Mouse (Mus musculus): ENCODE results near the gene Tgfa. TPM values are rescaled to one million over a fixed set of nuclear protein-coding genes. Genes with fewer than 3 reads are reported as not detected.

The Tgfa gene
- polyA plus RNA-seq, 1 experiment, result 18.6 TPM

GRCm38 (mm10) chr6:86299381-86299780, 104.4 kb downstream of the Tgfa start:
- no peak for TF ChIP-seq POLR2A (IDR thresholded peaks at IDR 0.05; ENCODE audit: extremely low read depth, insufficient read depth, low read length)
- TF ChIP-seq CTCF (IDR thresholded peaks at IDR 0.05; ENCODE audit: extremely low read depth, insufficient read depth, low read length), result no peak
- Histone ChIP-seq H3K27ac (ENCODE audit: insufficient read depth, low read length) (no peak overlapping the region), H3K4me1 (ENCODE audit: control insufficient read depth, insufficient read depth, low read length) (no peaks in the 10 kb centered on the region), H3K4me3 (ENCODE audit: insufficient read depth, low read length) (no peak overlapping the region)

GRCm38 (mm10) chr6:86305680-86306079, 110.7 kb downstream of the Tgfa start:
- Histone ChIP-seq H3K4me3 (ENCODE audit: insufficient read depth, low read length) (no peak overlapping the region), H3K4me1 (ENCODE audit: control insufficient read depth, insufficient read depth, low read length) (no peaks in the 10 kb centered on the region), H3K27ac (ENCODE audit: insufficient read depth, low read length) (no peak overlapping the region)
- TF ChIP-seq POLR2A (IDR thresholded peaks at IDR 0.05; ENCODE audit: extremely low read depth, insufficient read depth, low read length) (no peak), CTCF (IDR thresholded peaks at IDR 0.05; ENCODE audit: extremely low read depth, insufficient read depth, low read length) (no peak)

DNA sequence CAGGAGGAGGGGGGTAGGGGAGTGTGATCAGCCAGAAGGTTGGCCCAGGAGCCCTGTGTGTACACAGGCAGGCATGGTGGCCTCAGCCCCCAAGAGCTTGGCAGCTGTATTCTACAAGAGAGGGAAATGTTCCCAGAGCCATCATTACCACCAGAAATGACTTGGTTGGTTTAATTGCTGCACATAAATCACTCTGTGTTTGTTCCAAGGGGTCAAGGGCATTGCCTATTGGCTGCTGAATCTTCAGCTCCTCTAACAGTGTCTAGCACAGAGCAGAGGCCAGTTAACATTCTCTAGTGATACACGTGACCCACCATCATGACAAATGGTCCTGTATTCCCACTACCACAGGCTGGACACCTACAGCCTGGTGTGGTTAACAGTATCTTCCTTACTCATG, 119.0 kb downstream of the Tgfa start:
- H3K4me1 ChIP-seq (ENCODE audit: control insufficient read depth, insufficient read depth, low read length), result no peaks in the 10 kb centered on the region; the same call in 1 of the 2 replicates
- H3K27ac ChIP-seq (ENCODE audit: insufficient read depth, low read length), result no peak overlapping the region
- TF ChIP-seq POLR2A (IDR thresholded peaks at IDR 0.05; ENCODE audit: extremely low read depth, insufficient read depth, low read length) (no peak), CTCF (IDR thresholded peaks at IDR 0.05; ENCODE audit: extremely low read depth, insufficient read depth, low read length) (no peak)
- no peak overlapping the region for H3K4me3 ChIP-seq (ENCODE audit: insufficient read depth, low read length)

DNA sequence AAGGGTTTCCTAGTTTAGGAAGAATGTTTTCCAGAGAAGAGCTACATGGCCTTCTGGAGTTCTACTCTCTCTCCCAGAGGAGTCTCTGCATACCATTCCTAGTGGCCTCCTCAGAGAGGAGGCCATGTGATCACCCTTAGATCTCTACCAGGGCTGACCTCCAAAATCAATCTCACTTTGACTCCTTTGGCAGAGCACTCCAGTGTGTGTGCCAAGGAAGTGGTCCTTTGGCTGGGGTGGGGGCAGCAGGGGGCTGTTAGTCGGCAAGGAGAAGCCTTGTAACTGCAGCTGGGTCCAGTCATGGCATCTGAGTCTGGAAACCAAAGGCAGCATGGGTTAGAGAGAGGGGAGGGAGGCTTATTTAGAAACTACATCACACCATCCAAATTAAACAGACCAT, 122.0 kb downstream of the Tgfa start:
- no peak overlapping the region for H3K4me3 ChIP-seq (ENCODE audit: insufficient read depth, low read length)
- TF ChIP-seq POLR2A (IDR thresholded peaks at IDR 0.05; ENCODE audit: extremely low read depth, insufficient read depth, low read length), result no peak
- H3K27ac ChIP-seq (ENCODE audit: insufficient read depth, low read length), result no peak overlapping the region
- no peaks in the 10 kb centered on the region; the same call in 1 of the 2 replicates for H3K4me1 ChIP-seq (ENCODE audit: control insufficient read depth, insufficient read depth, low read length)

- Histone ChIP-seq H3K4me3 (ENCODE audit: insufficient read depth, low read length) (no peak overlapping the region), H3K27ac (ENCODE audit: insufficient read depth, low read length) (no peak overlapping the region), H3K4me1 (ENCODE audit: control insufficient read depth, insufficient read depth, low read length) (no peaks in the 10 kb centered on the region; the same call in 1 of the 2 replicates)
- no peak for TF ChIP-seq CTCF (IDR thresholded peaks at IDR 0.05; ENCODE audit: extremely low read depth, insufficient read depth, low read length)
- no peak for TF ChIP-seq POLR2A (IDR thresholded peaks at IDR 0.05; ENCODE audit: extremely low read depth, insufficient read depth, low read length)
Measured at GRCm38 (mm10) chr6:86318855-86319254, 123.8 kb downstream of the Tgfa start.

DNA sequence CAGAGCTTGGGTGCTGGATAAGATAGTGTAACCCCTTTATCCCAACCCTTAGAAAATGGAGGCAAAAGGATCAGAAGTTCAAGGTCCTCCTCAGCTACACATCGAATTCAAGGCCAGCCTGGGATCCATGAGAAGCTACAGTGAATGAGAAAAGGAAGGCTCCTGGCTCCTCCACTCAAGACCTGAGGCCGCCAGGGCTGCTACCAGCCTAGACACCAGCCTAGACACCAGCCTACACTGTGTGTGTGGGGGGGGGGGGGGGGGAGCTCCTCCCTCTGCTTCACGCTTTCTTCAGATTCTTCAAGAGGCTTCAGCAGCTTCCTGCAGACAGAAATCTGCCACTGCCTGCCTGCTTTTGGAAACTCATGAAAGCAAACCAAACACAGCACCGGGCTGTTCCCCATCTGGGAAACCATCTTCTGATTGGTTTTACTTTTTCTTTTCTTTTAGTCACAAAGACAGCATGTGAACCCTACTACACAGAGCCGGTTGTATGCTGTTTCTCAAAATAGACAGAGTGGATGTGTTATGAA, 127.1 kb downstream of the Tgfa start:
- no peak overlapping the region for H3K27ac ChIP-seq (ENCODE audit: insufficient read depth, low read length)
- no peak overlapping the region for H3K4me3 ChIP-seq (ENCODE audit: insufficient read depth, low read length)
- TF ChIP-seq CTCF (IDR thresholded peaks at IDR 0.05; ENCODE audit: extremely low read depth, insufficient read depth, low read length), result no peak
- no peak for TF ChIP-seq POLR2A (IDR thresholded peaks at IDR 0.05; ENCODE audit: extremely low read depth, insufficient read depth, low read length)
- no peaks in the 10 kb centered on the region; the same call in 1 of the 2 replicates for H3K4me1 ChIP-seq (ENCODE audit: control insufficient read depth, insufficient read depth, low read length)

GRCm38 (mm10) chr6:86322991-86323390, 128.0 kb downstream of the Tgfa start:
- Histone ChIP-seq H3K4me3 (ENCODE audit: insufficient read depth, low read length) (no peak overlapping the region), H3K27ac (ENCODE audit: insufficient read depth, low read length) (no peak overlapping the region), H3K4me1 (ENCODE audit: control insufficient read depth, insufficient read depth, low read length) (no peaks in the 10 kb centered on the region; the same call in 1 of the 2 replicates)
- no peak for TF ChIP-seq POLR2A (IDR thresholded peaks at IDR 0.05; ENCODE audit: extremely low read depth, insufficient read depth, low read length)
- TF ChIP-seq CTCF (IDR thresholded peaks at IDR 0.05; ENCODE audit: extremely low read depth, insufficient read depth, low read length), result no peak

- TF ChIP-seq CTCF (IDR thresholded peaks at IDR 0.05; ENCODE audit: extremely low read depth, insufficient read depth, low read length) (no peak), POLR2A (IDR thresholded peaks at IDR 0.05; ENCODE audit: extremely low read depth, insufficient read depth, low read length) (no peak)
- H3K27ac ChIP-seq (ENCODE audit: insufficient read depth, low read length), result no peak overlapping the region
- H3K4me1 ChIP-seq (ENCODE audit: control insufficient read depth, insufficient read depth, low read length), result no peaks in the 10 kb centered on the region
- no peak overlapping the region for H3K4me3 ChIP-seq (ENCODE audit: insufficient read depth, low read length)
Measured at GRCm38 (mm10) chr6:86324400-86324799, 129.4 kb downstream of the Tgfa start.

Other genes starting within 250 kb of the Tgfa start
- gene Dusp11, start 233.6 kb upstream of the Tgfa start, polyA plus RNA-seq (2012; rRNA removed), result 94.9 and 97.4 TPM in 2 replicates
- 0.35 TPM in 1 of 2 replicates, not detected in the other for gene Figla, start 179.1 kb upstream of the Tgfa start, polyA plus RNA-seq (2012; rRNA removed)
- gene Add2, start 166.5 kb upstream of the Tgfa start, polyA plus RNA-seq (2012; rRNA removed), result 121 and 124 TPM in 2 replicates
- gene Fam136a, start 170.4 kb downstream of the Tgfa start, polyA plus RNA-seq (2012; rRNA removed), result 24.8 and 26.4 TPM in 2 replicates
- gene Snrpg, start 176.1 kb downstream of the Tgfa start, polyA plus RNA-seq (2012; rRNA removed), result 60.5 and 72.1 TPM in 2 replicates
- 64.9 and 67.2 TPM in 2 replicates for gene Pcyox1, start 201.9 kb downstream of the Tgfa start, polyA plus RNA-seq (2012; rRNA removed)
- 122 and 144 TPM in 2 replicates for gene Tia1, start 209.0 kb downstream of the Tgfa start, polyA plus RNA-seq (2012; rRNA removed)
- gene Gm44790, start 231.4 kb downstream of the Tgfa start, polyA plus RNA-seq (2012; rRNA removed), result 1.0 and 1.5 TPM in 2 replicates
- 21.6 and 21.8 TPM in 2 replicates for gene C87436, start 243.2 kb downstream of the Tgfa start, polyA plus RNA-seq (2012; rRNA removed)